Mouse (Mus musculus): ENCODE measurements around the gene Hdac5. TPM values are rescaled to one million over a fixed set of nuclear protein-coding genes. Genes with fewer than 3 reads are reported as not detected.
A peak's percentile ranks its signal among the peaks of the same experiment; 100 is the strongest.

Hdac5 gene
- polyA plus RNA-seq, 1 experiment from 2014 or later, result 97.2 TPM

DNA sequence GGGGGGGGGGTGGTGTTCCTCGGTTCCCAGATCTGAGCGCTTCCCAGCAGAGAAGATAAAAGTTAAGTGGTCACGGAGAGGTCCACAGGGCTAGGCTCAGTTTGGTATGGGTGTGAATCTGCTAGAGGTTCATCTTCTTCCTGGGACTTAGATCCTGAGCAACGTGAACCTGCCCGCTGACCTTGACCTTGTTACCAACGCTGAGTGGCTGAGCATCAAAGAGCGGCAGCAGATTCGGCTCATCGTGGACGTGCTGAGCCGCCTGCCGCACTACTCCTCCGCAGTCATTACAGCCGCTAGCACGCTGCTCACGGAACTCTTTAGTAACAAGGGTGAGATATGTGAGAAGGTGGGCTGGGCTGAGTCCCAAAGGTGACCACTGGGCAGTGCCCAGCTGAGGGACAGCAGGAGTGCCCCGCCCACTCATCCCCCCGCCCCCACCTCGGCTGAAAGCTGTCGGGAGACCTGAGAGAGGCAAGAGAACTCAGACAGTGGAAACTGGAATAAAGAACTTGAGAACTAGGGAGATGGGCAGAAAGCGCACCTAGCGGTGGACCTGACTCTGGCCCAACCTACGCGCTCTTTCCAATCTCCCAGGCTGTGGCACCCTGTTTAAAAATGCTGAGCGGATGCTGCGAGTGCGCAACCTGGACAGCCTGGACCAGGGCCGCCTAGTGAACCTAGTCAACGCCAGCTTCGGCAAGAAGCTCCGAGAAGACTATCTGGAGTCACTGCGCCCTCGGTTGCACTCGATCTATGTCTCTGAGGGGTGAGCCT lies 82.6 kb downstream of the Hdac5 start:
- H3K4me1 ChIP-seq, result peaks cover 19% of the 10 kb centered on the region
- H3K27ac ChIP-seq, result no peak overlapping the region
- H3K36me3 ChIP-seq, result no peaks in the 10 kb centered on the region
- 0 out of 2 replicates have a peak overlapping the region, but pooled peaks have one; percentile 7 for H3K4me3 ChIP-seq
- no peak overlapping the region for H3K9ac ChIP-seq
- no peak for ATAC-seq (ENCODE audit: low FRiP score)
- H3K9me3 ChIP-seq (replicated peaks), result no peaks in the 10 kb centered on the region
- 16% methylated on average over 34 of the region's 34 CpGs for WGBS
- H3K27me3 ChIP-seq, result peaks cover 75% of the 10 kb centered on the region
- peak overlapping the region; percentile 15; the same call in 1 of the 2 replicates for H3K4me2 ChIP-seq (replicated peaks)

DNA sequence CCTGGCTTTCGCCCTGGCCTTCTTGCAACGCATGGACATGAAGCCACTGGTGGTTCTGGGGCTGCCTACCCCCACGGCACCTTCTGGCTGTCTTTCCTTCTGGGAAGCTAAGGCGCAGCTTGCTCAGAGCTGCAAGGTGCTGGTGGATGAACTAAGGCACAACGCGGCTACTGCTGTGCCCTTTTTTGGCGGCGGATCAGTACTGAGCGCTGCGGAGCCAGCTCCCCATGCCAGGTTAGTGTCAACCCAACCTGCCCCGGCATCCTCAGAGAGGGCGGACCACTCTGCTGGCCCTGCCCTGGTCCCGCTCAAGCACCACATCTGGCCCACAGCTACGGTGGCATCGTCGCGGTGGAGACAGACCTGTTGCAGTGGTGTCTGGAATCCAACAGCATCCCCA lies 83.4 kb downstream of the Hdac5 start:
- H3K9me3 ChIP-seq (replicated peaks), result no peaks in the 10 kb centered on the region
- no peak overlapping the region for H3K27ac ChIP-seq
- H3K4me1 ChIP-seq, result peaks cover 19% of the 10 kb centered on the region
- H3K4me3 ChIP-seq, result 0 out of 2 replicates have a peak overlapping the region, but pooled peaks have one; percentile 28
- H3K36me3 ChIP-seq, result no peaks in the 10 kb centered on the region
- no peak overlapping the region for H3K4me2 ChIP-seq (replicated peaks)
- no peak overlapping the region for H3K9ac ChIP-seq
- ATAC-seq (ENCODE audit: low FRiP score), result no peak
- WGBS, result 10% methylated on average over 17 of the region's 17 CpGs
- H3K27me3 ChIP-seq, result peaks cover 79% of the 10 kb centered on the region

DNA sequence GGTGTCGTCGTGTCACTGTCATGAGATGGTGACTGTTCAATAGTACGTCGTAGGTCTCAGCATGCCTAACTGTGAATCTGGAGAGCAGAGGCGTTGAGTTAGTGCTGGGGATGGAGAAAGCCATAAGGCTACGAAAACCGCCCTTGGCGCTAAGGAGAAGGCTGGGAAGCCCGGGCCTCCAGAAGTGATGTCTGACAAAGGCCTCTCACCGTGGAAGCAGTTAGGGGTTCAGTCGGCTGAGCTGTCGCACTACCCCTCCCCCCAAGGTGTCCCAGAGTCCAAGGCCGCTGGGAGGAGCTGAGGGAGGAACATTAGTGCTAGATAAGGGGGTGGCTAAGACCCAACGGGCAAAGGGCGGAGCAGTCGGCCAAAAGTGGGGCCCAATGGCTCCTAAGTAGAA lies 84.0 kb downstream of the Hdac5 start:
- no peak for ATAC-seq (ENCODE audit: low FRiP score)
- Histone ChIP-seq H3K36me3 (no peaks in the 10 kb centered on the region), H3K4me1 (peaks cover 19% of the 10 kb centered on the region), H3K27ac (no peak overlapping the region), H3K9me3 (replicated peaks) (no peaks in the 10 kb centered on the region), H3K9ac (no peak overlapping the region), H3K27me3 (peaks cover 79% of the 10 kb centered on the region), H3K4me2 (replicated peaks) (peak overlapping the region; percentile 44; the same call in 1 of the 2 replicates), H3K4me3 (peak overlapping the region; percentile 28; the same call in 1 of the 2 replicates)
- 5% methylated on average over 16 of the region's 16 CpGs for WGBS

DNA sequence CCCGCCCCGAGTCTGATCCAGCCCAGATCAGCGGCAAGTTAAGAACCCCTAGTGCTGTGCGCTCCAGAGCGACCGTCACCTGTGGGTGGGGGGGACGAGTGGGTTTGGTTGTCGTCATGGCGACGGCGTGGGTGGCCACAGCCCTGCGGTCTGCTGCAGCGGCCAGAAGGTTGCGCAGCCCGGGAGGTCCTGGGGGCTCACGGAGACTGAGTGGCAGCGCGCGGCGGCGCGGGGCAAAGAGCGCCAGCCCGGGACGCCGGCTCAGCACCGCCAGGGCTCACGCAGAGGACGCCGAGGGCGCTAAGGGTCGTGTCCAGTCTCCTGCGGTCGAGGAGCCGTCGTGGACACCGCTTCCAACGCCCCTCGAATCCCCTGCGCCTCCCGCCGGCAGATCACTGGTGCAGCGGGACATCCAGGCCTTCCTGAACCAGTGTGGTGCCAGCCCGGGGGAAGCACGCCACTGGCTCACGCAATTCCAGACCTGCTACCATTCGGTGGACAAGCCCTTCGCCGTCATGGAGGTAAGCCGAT lies 84.4 kb downstream of the Hdac5 start, which contains the start of gene Nags:
Gene Nags (plus strand): TSS at position 43 of the 531 bp plus-strand sequence.
- no peak for ATAC-seq (ENCODE audit: low FRiP score)
- no peak within 1 kb of the TSS for H3K27ac ChIP-seq
- H3K4me1 ChIP-seq, result peaks cover 19% of the 10 kb centered on the region
- no peaks in the 10 kb centered on the region for H3K36me3 ChIP-seq
- H3K4me2 ChIP-seq (replicated peaks), result peak within 1 kb of the TSS; percentile 44
- H3K4me3 ChIP-seq, result peak within 1 kb of the TSS; percentile 28
- no peaks in the 10 kb centered on the region for H3K9me3 ChIP-seq (replicated peaks)
- H3K27me3 ChIP-seq, result peaks cover 79% of the 10 kb centered on the region
- WGBS, result 2% methylated on average over 50 of the region's 50 CpGs
- no peak within 1 kb of the TSS for H3K9ac ChIP-seq

DNA sequence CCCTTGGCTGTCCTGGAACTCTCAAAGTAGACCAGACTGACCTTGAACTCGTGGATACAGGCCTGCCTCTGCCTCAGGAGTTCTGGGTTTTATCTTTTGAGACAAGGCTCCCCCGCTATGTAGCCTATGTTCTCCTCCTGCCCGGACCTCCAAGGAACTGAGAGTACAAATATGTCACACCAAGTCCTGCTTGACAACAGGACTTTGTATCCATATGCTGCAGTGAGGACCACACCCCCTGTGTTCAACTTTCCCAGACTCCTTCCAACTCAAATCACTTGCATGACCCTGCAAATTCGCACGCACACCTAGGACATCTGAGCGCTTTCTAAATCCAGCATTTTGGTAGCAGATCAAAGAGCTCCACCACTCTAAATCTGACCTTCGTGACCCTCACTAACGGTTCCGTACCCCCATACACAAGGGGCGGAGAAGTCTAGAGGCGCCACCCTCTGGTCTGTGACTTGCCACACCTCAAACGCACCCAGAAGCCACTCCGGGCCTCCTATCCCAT lies 85.0 kb downstream of the Hdac5 start:
- H3K4me1 ChIP-seq, result peaks cover 19% of the 10 kb centered on the region
- no peak overlapping the region for H3K9ac ChIP-seq
- H3K36me3 ChIP-seq, result no peaks in the 10 kb centered on the region
- ATAC-seq (ENCODE audit: low FRiP score), result no peak
- H3K27ac ChIP-seq, result no peak overlapping the region
- H3K9me3 ChIP-seq (replicated peaks), result no peaks in the 10 kb centered on the region
- H3K4me3 ChIP-seq, result peak overlapping the region; percentile 28
- 22% methylated on average over 13 of the region's 13 CpGs for WGBS
- H3K4me2 ChIP-seq (replicated peaks), result peak overlapping the region; percentile 44
- H3K27me3 ChIP-seq, result peaks cover 80% of the 10 kb centered on the region

Small RNA genes within 50 kb of the gene (microRNA-seq; reads per million reads assigned to microRNA genes)
- gene Mir8101, result 1.6 reads per million

Other genes starting within 250 kb of the Hdac5 start
- gene Cfap97d1, start 245.9 kb downstream of the Hdac5 start, polyA plus RNA-seq (2016; fragmentation: Nextera tagmentation; extraction: Ambion mirVana), result not detected in 2 replicates
- gene Dusp3, start 243.2 kb downstream of the Hdac5 start, polyA plus RNA-seq (2016; fragmentation: Nextera tagmentation; extraction: Ambion mirVana), result 11.4 and 12.9 TPM in 2 replicates
- 35.6 and 36.2 TPM in 2 replicates for gene Mpp3, start 201.7 kb downstream of the Hdac5 start, polyA plus RNA-seq (2016; fragmentation: Nextera tagmentation; extraction: Ambion mirVana)
- 0.12 and 0.43 TPM in 2 replicates for gene Cd300lg, start 188.7 kb downstream of the Hdac5 start, polyA plus RNA-seq (2016; fragmentation: Nextera tagmentation; extraction: Ambion mirVana)
- gene Mpp2, start 141.7 kb downstream of the Hdac5 start, polyA plus RNA-seq (2016; fragmentation: Nextera tagmentation; extraction: Ambion mirVana), result 22.0 and 24.1 TPM in 2 replicates
- not detected in 2 replicates for gene Ppy, start 128.8 kb downstream of the Hdac5 start, polyA plus RNA-seq (2016; fragmentation: Nextera tagmentation; extraction: Ambion mirVana)
- gene Pyy, start 122.3 kb downstream of the Hdac5 start, polyA plus RNA-seq (2016; fragmentation: Nextera tagmentation; extraction: Ambion mirVana), result 3.3 and 5.5 TPM in 2 replicates
- gene Nags, start 84.7 kb downstream of the Hdac5 start, polyA plus RNA-seq (2016; fragmentation: Nextera tagmentation; extraction: Ambion mirVana), result 0.14 TPM in 1 of 2 replicates, not detected in the other
- gene Tmem101, start 73.8 kb downstream of the Hdac5 start, polyA plus RNA-seq (2016; fragmentation: Nextera tagmentation; extraction: Ambion mirVana), result 37.9 and 40.4 TPM in 2 replicates
- gene Lsm12, start 44.9 kb downstream of the Hdac5 start, polyA plus RNA-seq (2016; fragmentation: Nextera tagmentation; extraction: Ambion mirVana), result 114 TPM in 2 replicates
- gene G6pc3, start 40.5 kb downstream of the Hdac5 start, polyA plus RNA-seq (2016; fragmentation: Nextera tagmentation; extraction: Ambion mirVana), result 26.8 and 27.0 TPM in 2 replicates
- 9.4 and 12.5 TPM in 2 replicates for gene BC030867, start 18.7 kb upstream of the Hdac5 start, polyA plus RNA-seq (2016; fragmentation: Nextera tagmentation; extraction: Ambion mirVana)
- gene Asb16, start 38.6 kb upstream of the Hdac5 start, polyA plus RNA-seq (2016; fragmentation: Nextera tagmentation; extraction: Ambion mirVana), result not detected in 2 replicates
- gene Tmub2, start 54.8 kb upstream of the Hdac5 start, polyA plus RNA-seq (2016; fragmentation: Nextera tagmentation; extraction: Ambion mirVana), result 67.9 and 68.4 TPM in 2 replicates
- gene Atxn7l3, start 66.5 kb upstream of the Hdac5 start, polyA plus RNA-seq (2016; fragmentation: Nextera tagmentation; extraction: Ambion mirVana), result 28.5 and 29.7 TPM in 2 replicates
- 101 and 111 TPM in 2 replicates for gene Ubtf, start 89.6 kb upstream of the Hdac5 start, polyA plus RNA-seq (2016; fragmentation: Nextera tagmentation; extraction: Ambion mirVana)
- gene Slc4a1, start 136.0 kb upstream of the Hdac5 start, polyA plus RNA-seq (2016; fragmentation: Nextera tagmentation; extraction: Ambion mirVana), result 30.8 and 33.5 TPM in 2 replicates
- gene Rundc3a, start 163.2 kb upstream of the Hdac5 start, polyA plus RNA-seq (2016; fragmentation: Nextera tagmentation; extraction: Ambion mirVana), result 125 and 140 TPM in 2 replicates
- gene Slc25a39, start 177.8 kb upstream of the Hdac5 start, polyA plus RNA-seq (2016; fragmentation: Nextera tagmentation; extraction: Ambion mirVana), result 148 and 157 TPM in 2 replicates
- gene Grn, start 200.1 kb upstream of the Hdac5 start, polyA plus RNA-seq (2016; fragmentation: Nextera tagmentation; extraction: Ambion mirVana), result 96.9 and 101 TPM in 2 replicates
- 21.5 and 22.8 TPM in 2 replicates for gene Fam171a2, start 217.5 kb upstream of the Hdac5 start, polyA plus RNA-seq (2016; fragmentation: Nextera tagmentation; extraction: Ambion mirVana)
- gene Itga2b, start 240.0 kb upstream of the Hdac5 start, polyA plus RNA-seq (2016; fragmentation: Nextera tagmentation; extraction: Ambion mirVana), result 7.1 and 8.5 TPM in 2 replicates